Mouse (Mus musculus) thymus, adult 2 months (tissue): ENCODE measurements at regions not wholly inside any gene's neighbourhood (a gene's known extent, or its start where the extent isn't known, plus 50 kb on each side); places are given as distances from the start of the nearest gene placed in this dataset.

Experiments used
- DNase-seq: peaks from one replicate; pipeline ENCODE4 v3.0.0; 2021
- H3K27ac ChIP-seq: fragments of 200-500 bp; 2 replicates; pipeline ENCODE4 v1.5.1; 2012; ENCODE audit warnings: low read length, control low read depth; ENCODE audit not compliant: control insufficient read depth, insufficient read depth
- H3K27me3 ChIP-seq: fragments of 200-500 bp; 2 replicates; pipeline ENCODE4 v1.6.1; 2012; ENCODE audit warnings: mild to moderate bottlenecking, low read length, moderate library complexity, mixed read lengths; ENCODE audit not compliant: control insufficient read depth, insufficient read depth
- H3K36me3 ChIP-seq: fragments of 200-500 bp; 2 replicates; pipeline ENCODE4 v1.6.1; 2012; ENCODE audit warnings: mild to moderate bottlenecking, low read length, moderate library complexity; ENCODE audit not compliant: control insufficient read depth, insufficient read depth
- H3K4me1 ChIP-seq: fragments of 200-500 bp; replicated peaks from 2 replicates; pipeline ENCODE4 v1.6.1; 2012; ENCODE audit warnings: low read length; ENCODE audit not compliant: control insufficient read depth, insufficient read depth
- H3K4me3 ChIP-seq: fragments of 200-500 bp; 2 replicates; pipeline ENCODE4 v1.5.1; 2012; ENCODE audit warnings: mild to moderate bottlenecking, low read length, control low read depth, moderate library complexity; ENCODE audit not compliant: control insufficient read depth, insufficient read depth
- CTCF ChIP-seq: fragments of 200-500 bp; IDR thresholded peaks from 2 replicates; pipeline ENCODE4 v1.5.1; 2012; ENCODE audit warnings: mild to moderate bottlenecking, control low read depth, low read length, moderate library complexity, borderline replicate concordance; ENCODE audit not compliant: control insufficient read depth, poor library complexity, insufficient read depth; ENCODE audit errors: extremely low read depth
- POLR2A ChIP-seq: fragments of 200-500 bp; IDR thresholded peaks from 2 replicates; pipeline ENCODE4 v1.6.1; 2012; ENCODE audit warnings: mild to moderate bottlenecking, low read length, control low read depth, moderate library complexity; ENCODE audit not compliant: control insufficient read depth, poor library complexity, insufficient read depth; ENCODE audit errors: extremely low read depth
- WGBS: fragments of 180-500 bp; shearing (Covaris S2); methylation state at CpG from one replicate; pipeline ENCODE4 v1.1.7; 2018; 5-methylcytosine and 5-hydroxymethylcytosine counted together

GRCm38 (mm10) chr10:42071404-42072024 is 53.3 kb upstream of the Armc2 start:
- TF ChIP-seq POLR2A = no peak
- TF ChIP-seq CTCF = no peak
- H3K36me3 ChIP-seq = no peaks in the 10 kb centered on the region
- 69% methylated on average over 8 of the region's 8 CpGs for whole genome bisulfite sequencing
- peaks cover 32% of the 10 kb centered on the region for H3K4me1 ChIP-seq
- no peak for DNase-seq
- no peak overlapping the region for H3K27ac ChIP-seq
- H3K4me3 ChIP-seq = no peak overlapping the region
- H3K27me3 ChIP-seq = no peaks in the 10 kb centered on the region

GRCm38 (mm10) chr10:42070611-42071403 is 52.6 kb upstream of the Armc2 start:
- Histone ChIP-seq H3K36me3 (no peaks in the 10 kb centered on the region), H3K27me3 (no peaks in the 10 kb centered on the region), H3K4me3 (no peak overlapping the region), H3K4me1 (peaks cover 32% of the 10 kb centered on the region), H3K27ac (peak overlapping the region; percentile 11; the same call in 1 of the 2 replicates)
- TF ChIP-seq CTCF = no peak
- TF ChIP-seq POLR2A = no peak
- whole genome bisulfite sequencing = 36% methylated on average over 10 of the region's 10 CpGs
- no peak for DNase-seq

DNA sequence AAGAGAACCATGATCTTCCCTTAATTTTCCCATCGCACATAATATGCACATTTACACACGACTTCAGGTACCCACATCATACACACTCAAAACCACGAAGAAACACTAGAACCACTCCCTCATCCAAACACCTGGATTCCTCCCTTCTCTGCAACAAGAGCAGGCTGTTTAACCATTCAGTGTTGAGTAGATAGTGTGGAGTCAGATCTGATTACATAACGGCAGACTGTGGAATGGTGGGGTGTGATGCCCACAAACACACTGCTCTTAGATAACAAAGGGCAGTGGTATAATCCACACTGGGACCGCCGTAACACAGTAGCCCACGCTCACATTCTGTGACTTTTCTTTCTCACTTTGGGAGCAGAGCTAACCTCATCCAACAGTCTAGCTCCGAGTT is 51.5 kb upstream of the Armc2 start:
- peak overlapping the region; percentile 55 for H3K27ac ChIP-seq
- no peak for TF ChIP-seq CTCF
- peaks cover 32% of the 10 kb centered on the region for H3K4me1 ChIP-seq
- H3K27me3 ChIP-seq = no peaks in the 10 kb centered on the region
- H3K4me3 ChIP-seq = no peak overlapping the region
- H3K36me3 ChIP-seq = no peaks in the 10 kb centered on the region
- no peak for DNase-seq
- WGBS = 15% methylated on average over 8 of the region's 8 CpGs

- Histone ChIP-seq H3K27me3 (no peaks in the 10 kb centered on the region), H3K36me3 (no peaks in the 10 kb centered on the region), H3K4me3 (no peak overlapping the region), H3K27ac (no peak overlapping the region), H3K4me1 (peaks cover 32% of the 10 kb centered on the region)
- TF ChIP-seq CTCF = no peak
- TF ChIP-seq POLR2A = no peak
- DNase-seq = peak; percentile 56
- WGBS = 8% methylated on average over 2 of the region's 2 CpGs
Measured at GRCm38 (mm10) chr10:42068497-42068896, 50.3 kb upstream of the Armc2 start.
